Mouse (Mus musculus) MEL (cell line): ENCODE data around the gene Nt5c2. TPM values are rescaled to one million over a fixed set of nuclear protein-coding genes. Genes with fewer than 3 reads are reported as not detected.

ENCODE experiments used
- DNase-seq: peaks from one replicate; pipeline ENCODE4 v3.0.0; 2011; ENCODE audit warnings: low read depth, low spot score
- H3K27ac ChIP-seq: 2 replicates; pipeline ENCODE4 v1.5.1; 2012; ENCODE audit warnings: low read depth, mild to moderate bottlenecking, control low read depth, low read length, moderate library complexity; ENCODE audit not compliant: control insufficient read depth
- H3K27me3 ChIP-seq, 2 experiments: fragments of 150-350 bp in 1 of 2; sonication (generic) in 1 of 2; 2 replicates each; pipeline ENCODE4 v1.6.1; 2012; ENCODE audit warnings: low read length in 2 of 2, mild to moderate bottlenecking in 2 of 2, improper control_type of control experiment in 1 of 2, moderate library complexity in 1 of 2; ENCODE audit not compliant: insufficient read depth in 2 of 2, control insufficient read depth in 1 of 2
- H3K36me3 ChIP-seq, 2 experiments: 2 replicates each; pipeline ENCODE4 v1.6.1; 2012 to 2014; ENCODE audit warnings: low read length in 2 of 2, improper control_type of control experiment in 1 of 2, inconsistent platforms in 1 of 2, mild to moderate bottlenecking in 1 of 2; ENCODE audit not compliant: insufficient read depth in 2 of 2, control insufficient read depth in 1 of 2
- H3K4me1 ChIP-seq, 2 experiments: fragments of 150-350 bp in 1 of 2; sonication (generic) in 1 of 2; 2 replicates each; pipeline ENCODE4 v1.6.1; 2012; ENCODE audit warnings: low read length in 2 of 2, improper control_type of control experiment in 1 of 2, mild to moderate bottlenecking in 1 of 2; ENCODE audit not compliant: insufficient read depth in 2 of 2, control insufficient read depth in 1 of 2
- H3K4me3 ChIP-seq, 2 experiments: fragments of 150-350 bp in 1 of 2; sonication (generic) in 1 of 2; 2 replicates each; pipeline ENCODE4 v1.5.1; 2012; ENCODE audit warnings: low read depth in 2 of 2, low read length in 2 of 2, mild to moderate bottlenecking in 2 of 2, moderate library complexity in 2 of 2, control low read depth in 1 of 2, improper control_type of control experiment in 1 of 2; ENCODE audit not compliant: control insufficient read depth in 1 of 2, insufficient read depth in 1 of 2
- H3K79me2 ChIP-seq: 2 replicates; pipeline ENCODE4 v1.6.1; 2012; ENCODE audit warnings: mild to moderate bottlenecking, low read length, moderate library complexity; ENCODE audit not compliant: control insufficient read depth, poor library complexity, insufficient read depth
- H3K9ac ChIP-seq: 2 replicates; pipeline ENCODE4 v1.6.1; 2012; ENCODE audit warnings: low read depth, mild to moderate bottlenecking, control low read depth, low read length, moderate library complexity; ENCODE audit not compliant: control insufficient read depth, poor library complexity, severe bottlenecking
- H3K9me3 ChIP-seq: fragments of 150-350 bp; sonication (generic); replicated peaks from 2 replicates; pipeline ENCODE4 v1.6.1; 2012; ENCODE audit warnings: mild to moderate bottlenecking, low read length, improper control_type of control experiment, moderate library complexity; ENCODE audit not compliant: insufficient read depth
- CHD2 ChIP-seq: IDR thresholded peaks from 2 replicates; pipeline ENCODE4 v1.6.1; 2011; ENCODE audit warnings: low read length, improper control_type of control experiment
- CTCF ChIP-seq, 3 experiments: IDR thresholded peaks in 2 of 3; conservative IDR thresholded peaks in 1 of 3; 2 replicates each; pipeline ENCODE4 v1.5.1; 2011 to 2012; ENCODE audit warnings: low read length in 3 of 3, low read depth in 2 of 3, mild to moderate bottlenecking in 2 of 3, improper control_type of control experiment in 1 of 3, inconsistent platforms in 1 of 3, mixed read lengths in 1 of 3, moderate library complexity in 1 of 3; ENCODE audit not compliant: control insufficient read depth in 1 of 3, insufficient read depth in 1 of 3, poor library complexity in 1 of 3, severe bottlenecking in 1 of 3
- E2F4 ChIP-seq: IDR thresholded peaks from 2 replicates; pipeline ENCODE4 v1.6.1; 2011; ENCODE audit warnings: low read depth, low read length, improper control_type of control experiment, borderline replicate concordance
- ELF1 ChIP-seq: IDR thresholded peaks from 2 replicates; pipeline ENCODE4 v1.6.1; 2014; ENCODE audit warnings: low read depth, mild to moderate bottlenecking, inconsistent platforms, low read length, improper control_type of control experiment, moderate library complexity
- EP300 ChIP-seq, 2 experiments: IDR thresholded peaks; 2 replicates each; pipeline ENCODE4 v1.6.1; 2011; ENCODE audit warnings: improper control_type of control experiment in 2 of 2, low read length in 2 of 2, low read depth in 1 of 2, mild to moderate bottlenecking in 1 of 2
- GABPA ChIP-seq: IDR thresholded peaks from 2 replicates; pipeline ENCODE4 v1.6.1; 2012; ENCODE audit warnings: low read depth, mild to moderate bottlenecking, inconsistent platforms, low read length, improper control_type of control experiment, moderate library complexity
- GATA1 ChIP-seq: IDR thresholded peaks from 2 replicates; pipeline ENCODE4 v1.6.1; 2011; ENCODE audit warnings: low read depth, low read length, improper control_type of control experiment
- JUND ChIP-seq: IDR thresholded peaks from 2 replicates; pipeline ENCODE4 v1.6.1; 2011; ENCODE audit warnings: low read depth, mild to moderate bottlenecking, improper control_type of control experiment, low read length
- KAT2A ChIP-seq: conservative IDR thresholded peaks from 2 replicates; pipeline ENCODE4 v1.6.1; 2012; ENCODE audit warnings: low read depth, low read length, improper control_type of control experiment, inconsistent platforms
- MAFK ChIP-seq: IDR thresholded peaks from 2 replicates; pipeline ENCODE4 v1.6.1; 2011; ENCODE audit warnings: low read depth, mild to moderate bottlenecking, low read length, improper control_type of control experiment, borderline replicate concordance
- MAZ ChIP-seq: IDR thresholded peaks from 2 replicates; pipeline ENCODE4 v1.6.1; 2012; ENCODE audit warnings: low read depth, mild to moderate bottlenecking, inconsistent platforms, low read length, improper control_type of control experiment
- MXI1 ChIP-seq: IDR thresholded peaks from 2 replicates; pipeline ENCODE4 v1.6.1; 2011; ENCODE audit warnings: mild to moderate bottlenecking, low read depth, low read length, improper control_type of control experiment
- MYB ChIP-seq: IDR thresholded peaks from 2 replicates; pipeline ENCODE4 v1.6.1; 2011; ENCODE audit warnings: mild to moderate bottlenecking, low read depth, low read length, improper control_type of control experiment
- NRF1 ChIP-seq: IDR thresholded peaks from 2 replicates; pipeline ENCODE4 v1.6.1; 2014; ENCODE audit warnings: low read depth, mild to moderate bottlenecking, inconsistent platforms, low read length, improper control_type of control experiment, moderate library complexity; ENCODE audit not compliant: poor library complexity, insufficient read depth, severe bottlenecking
- POLR2AphosphoS2 ChIP-seq: IDR thresholded peaks from 2 replicates; pipeline ENCODE4 v1.6.1; 2011; ENCODE audit warnings: low read length, improper control_type of control experiment
- POLR2AphosphoS5 ChIP-seq: IDR thresholded peaks from 2 replicates; pipeline ENCODE4 v1.6.1; 2012; ENCODE audit warnings: low read depth, borderline replicate concordance, mild to moderate bottlenecking, inconsistent platforms, low read length, moderate library complexity, mixed read lengths
- RAD21 ChIP-seq: IDR thresholded peaks from 2 replicates; pipeline ENCODE4 v1.6.1; 2011; ENCODE audit warnings: mild to moderate bottlenecking, low read depth, low read length, improper control_type of control experiment
- SIN3A ChIP-seq: IDR thresholded peaks from 2 replicates; pipeline ENCODE4 v1.6.1; 2012; ENCODE audit warnings: low read length, improper control_type of control experiment, inconsistent platforms
- SMC3 ChIP-seq: IDR thresholded peaks from 2 replicates; pipeline ENCODE4 v1.6.1; 2011; ENCODE audit warnings: low read depth, low read length, improper control_type of control experiment
- TAL1 ChIP-seq: IDR thresholded peaks from 2 replicates; pipeline ENCODE4 v1.6.1; 2012; ENCODE audit warnings: mild to moderate bottlenecking, inconsistent platforms, low read length, moderate library complexity, mixed read lengths
- ZMIZ1 ChIP-seq: IDR thresholded peaks from 2 replicates; pipeline ENCODE4 v1.6.1; 2012; ENCODE audit warnings: low read depth, mild to moderate bottlenecking, inconsistent platforms, low read length, improper control_type of control experiment, moderate library complexity
- ZNF384 ChIP-seq: IDR thresholded peaks from 2 replicates; pipeline ENCODE4 v1.6.1; 2012; ENCODE audit warnings: low read depth, mild to moderate bottlenecking, inconsistent platforms, low read length, improper control_type of control experiment
- polyA plus RNA-seq, 2 experiments: library from polyadenylated mRNA; stranded (reverse) in 1 of 2; unstranded in 1 of 2; fragments of >175 nt in 1 of 2; fragments of >200 nt in 1 of 2; gene quantifications; 2 replicates each; pipeline versions ENCODE4 v1.2.1 to v1.2.4; 2012; ENCODE audit warnings: low replicate concordance in 2 of 2, low read depth in 1 of 2; ENCODE audit not compliant: insufficient read length in 2 of 2, insufficient read depth in 1 of 2, missing spikeins in 1 of 2
- total RNA-seq: library from RNA; depleted of rRNA; stranded (reverse); fragments of 300-350 nt; gene quantifications from 2 replicates; pipeline ENCODE4 v1.2.3, GENCODE M21; 2012

Gene Nt5c2
- total and polyA plus RNA-seq, 3 experiments, result 64.6 to 455 (median 147) TPM

- TF ChIP-seq POLR2AphosphoS2 (no peak), MAFK (0 out of 2 replicates have a peak, but pooled peaks have one; percentile 62)
Measured at GRCm38 (mm10) chr19:46905383-46905782, 109.6 kb downstream of the Nt5c2 start (continued).

GRCm38 (mm10) chr19:46904907-46905306 lies 110.0 kb downstream of the Nt5c2 start:
- Histone ChIP-seq H3K36me3 (peaks cover 21 to 57% of the 10 kb centered on the region in 2 experiments), H3K79me2 (peaks cover 8% of the 10 kb centered on the region), H3K4me3 (no peak overlapping the region), H3K9me3 (no peaks in the 10 kb centered on the region), H3K9ac (peak overlapping the region; percentile 8; the same call in 1 of the 2 replicates), H3K27ac (peak overlapping the region; percentile 56), H3K4me1 (peaks cover 27 to 41% of the 10 kb centered on the region in 2 experiments), H3K27me3 (no peaks in the 10 kb centered on the region)
- DNase-seq, result no peak
- TF ChIP-seq SMC3 (no peak), JUND (no peak), CHD2 (no peak), SIN3A (no peak), TAL1 (no peak), EP300 (IDR thresholded peaks at IDR 0.05; ENCODE audit: low read depth in 1 of 2, low read length in 2 of 2) (no peak), ELF1 (no peak), CTCF (IDR thresholded peaks at IDR 0.05 in 2 of 3, conservative IDR thresholded peaks at IDR 0.05 in 1 of 3; ENCODE audit: control insufficient read depth in 1 of 3, insufficient read depth in 1 of 3, low read depth in 2 of 3, low read length in 3 of 3, poor library complexity in 1 of 3, severe bottlenecking in 1 of 3) (no peak), POLR2AphosphoS5 (no peak), ZNF384 (no peak), MYB (no peak), GATA1 (no peak), KAT2A (no peak), RAD21 (no peak), ZMIZ1 (no peak), MXI1 (no peak), GABPA (no peak), E2F4 (no peak), MAZ (no peak), NRF1 (no peak)
